Mouse (Mus musculus) brain, embryonic 14.5 days (tissue): ENCODE results near the gene Zmiz1. TPM values are rescaled to one million over a fixed set of nuclear protein-coding genes. Genes with fewer than 3 reads are reported as not detected.
A peak's percentile ranks its signal among the peaks of the same experiment; 100 is the strongest.

Experiments
- DNase-seq: peaks from one replicate; pipeline ENCODE4 v3.0.0-alpha.2; 2011; ENCODE audit warnings: low read depth
- CTCF ChIP-seq: fragments of 200-500 bp; IDR thresholded peaks from 2 replicates; pipeline ENCODE4 v1.5.1; 2012; ENCODE audit warnings: inconsistent platforms, mild to moderate bottlenecking, moderate library complexity, borderline replicate concordance; ENCODE audit not compliant: insufficient read depth, insufficient read length; ENCODE audit errors: extremely low read depth
- POLR2A ChIP-seq: fragments of 200-500 bp; IDR thresholded peaks from 2 replicates; pipeline ENCODE4 v1.6.1; 2012; ENCODE audit warnings: mild to moderate bottlenecking, inconsistent platforms, borderline replicate concordance; ENCODE audit not compliant: poor library complexity, insufficient read depth, insufficient read length, severe bottlenecking; ENCODE audit errors: extremely low read depth
- polyA plus RNA-seq: library from polyadenylated mRNA; depleted of rRNA; stranded (reverse); fragments of >200 nt; gene quantifications from 2 replicates; pipeline ENCODE4 v1.2.3, GENCODE M21; 2012

Gene Zmiz1
- polyA plus RNA-seq, 1 experiment = 141 TPM

DNA sequence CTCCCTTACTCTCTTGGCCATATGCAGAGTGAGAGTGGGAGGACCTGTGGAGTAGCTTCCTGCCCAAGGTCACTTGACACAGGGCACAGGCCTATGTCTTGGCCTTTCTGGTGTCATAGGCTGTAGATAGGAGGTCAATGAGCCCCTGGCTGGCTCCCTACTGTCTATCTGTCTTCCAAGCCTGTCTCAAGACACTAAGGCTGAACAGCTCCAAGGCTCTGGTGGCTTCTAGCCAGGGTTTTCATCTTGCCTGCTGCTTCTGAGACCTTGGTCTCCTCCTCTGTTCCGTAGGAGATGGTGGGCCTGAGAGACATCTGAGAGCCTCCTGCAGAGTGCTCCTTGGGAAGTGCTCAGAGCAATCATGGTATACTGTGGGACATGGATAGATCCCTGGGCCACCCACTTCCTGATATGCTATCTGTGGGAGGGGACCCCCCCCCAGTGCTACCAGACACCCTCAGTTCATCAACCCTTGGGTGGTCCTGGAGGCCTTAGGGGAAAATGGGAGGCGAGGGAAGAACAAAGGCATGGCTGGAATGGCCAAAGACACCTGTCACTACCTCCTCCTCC is 56.0 kb downstream of the Zmiz1 start:
- no peak for TF ChIP-seq POLR2A
- no peak for TF ChIP-seq CTCF
- no peak for DNase-seq

DNA sequence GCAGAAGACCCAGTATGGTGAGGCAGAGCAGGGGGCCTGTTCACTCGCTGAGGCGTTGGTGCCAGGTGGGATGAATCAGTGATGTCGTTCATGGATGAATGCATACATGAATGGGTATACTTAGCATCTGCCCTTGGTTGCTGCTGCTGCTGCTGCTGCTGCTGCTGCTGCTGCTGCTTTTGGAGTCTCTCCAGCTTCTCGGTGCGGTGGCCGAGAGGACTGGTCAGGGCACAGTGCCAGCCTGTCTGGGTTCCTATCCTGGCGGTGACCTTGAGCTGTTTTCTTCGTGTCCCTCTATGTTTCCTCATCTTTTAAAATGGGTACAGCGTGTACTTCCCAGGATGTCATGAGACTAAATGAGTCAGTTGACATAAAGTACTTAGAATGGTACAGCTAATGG is 56.9 kb downstream of the Zmiz1 start:
- DNase-seq = peak; percentile 59
- TF ChIP-seq POLR2A = no peak
- no peak for TF ChIP-seq CTCF

DNA sequence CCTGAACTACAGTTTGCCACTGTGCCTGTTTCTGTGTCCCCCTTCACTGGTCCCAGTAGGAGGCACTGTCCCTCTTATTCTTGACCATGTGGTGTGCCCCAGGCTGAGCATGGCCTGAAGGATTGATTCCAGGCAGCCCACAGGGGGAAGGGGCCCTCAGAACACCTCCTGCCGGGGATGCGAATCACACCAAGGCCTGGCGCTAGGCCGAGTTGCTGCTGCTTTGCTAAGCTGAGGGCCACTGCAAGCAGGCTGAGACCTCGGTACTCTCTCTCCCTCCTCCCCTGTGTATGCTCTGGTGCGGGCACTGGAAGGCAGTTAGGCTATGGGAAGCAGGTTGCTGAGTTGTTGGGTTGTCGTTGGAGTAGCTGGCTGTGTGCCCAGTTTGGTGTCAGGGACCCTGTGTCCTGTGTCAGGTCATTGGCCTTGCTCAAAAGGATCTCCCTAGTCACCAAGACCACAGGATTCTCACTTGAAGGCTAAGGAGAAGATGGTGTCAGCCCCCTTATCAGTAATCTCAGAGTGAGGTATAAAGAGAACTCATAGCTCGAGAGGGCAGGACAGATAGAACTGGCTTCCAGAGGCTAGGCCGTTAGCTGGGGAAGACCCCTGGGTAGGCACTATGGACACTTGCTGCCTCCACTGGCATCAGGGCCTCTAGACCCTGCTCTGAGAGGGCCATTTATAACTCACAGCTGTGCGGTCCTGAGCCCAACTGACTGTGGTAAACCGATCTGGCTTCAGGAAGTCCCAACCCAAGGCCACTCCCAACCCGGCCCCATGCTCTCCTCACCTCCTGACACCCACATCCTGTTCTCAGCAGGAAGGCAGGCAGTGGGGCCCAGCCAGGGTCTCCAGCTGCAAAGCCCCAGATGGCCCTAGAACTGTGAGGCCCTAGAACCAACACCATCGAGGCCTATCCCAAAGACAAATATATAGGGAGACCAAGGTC is 57.9 kb downstream of the Zmiz1 start:
- no peak for TF ChIP-seq POLR2A
- TF ChIP-seq CTCF = peak; percentile 4; the same call in 1 of the 2 replicates
- DNase-seq = no peak

DNA sequence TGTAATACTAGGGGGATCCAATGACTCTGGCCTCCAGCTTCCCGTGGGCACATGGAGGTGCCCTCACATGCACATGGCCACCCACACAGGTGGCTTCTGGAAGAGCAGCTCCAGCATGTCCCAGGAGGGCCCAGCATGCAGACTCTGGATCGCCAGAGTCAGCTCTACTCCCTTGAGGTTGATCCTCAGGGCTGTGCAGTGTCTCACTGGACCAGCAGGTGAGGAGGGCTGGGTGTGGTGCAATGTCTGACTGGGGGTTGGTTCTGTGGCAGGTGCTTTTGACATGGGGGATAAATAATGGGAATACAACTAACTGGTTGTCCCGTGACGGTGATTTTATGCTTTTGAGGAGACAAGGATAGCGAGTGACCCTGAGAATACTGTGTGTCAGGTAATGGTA is 59.7 kb downstream of the Zmiz1 start:
- no peak for DNase-seq
- TF ChIP-seq CTCF (no peak), POLR2A (no peak)

DNA sequence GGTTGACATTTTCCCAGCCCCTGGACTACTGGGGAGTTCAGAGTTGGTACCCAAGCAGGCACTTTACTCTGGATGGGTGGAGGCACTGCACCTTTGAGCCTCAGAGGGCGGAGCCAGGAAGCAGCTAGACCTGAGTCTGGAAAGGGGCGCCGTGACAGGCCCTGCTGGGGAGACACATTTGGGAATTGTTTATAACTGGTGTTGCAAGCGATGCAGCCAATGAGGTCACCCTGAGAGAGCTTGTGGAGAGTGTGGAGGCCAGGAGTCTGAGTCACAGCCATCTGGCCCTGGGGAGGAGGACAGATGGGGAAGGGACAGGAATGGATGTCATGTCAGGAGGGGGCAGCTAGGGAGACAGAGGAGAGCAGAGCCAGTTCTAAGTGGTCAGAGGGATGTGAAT is 60.7 kb downstream of the Zmiz1 start:
- DNase-seq = peak; percentile 35
- no peak for TF ChIP-seq POLR2A
- no peak for TF ChIP-seq CTCF

DNA sequence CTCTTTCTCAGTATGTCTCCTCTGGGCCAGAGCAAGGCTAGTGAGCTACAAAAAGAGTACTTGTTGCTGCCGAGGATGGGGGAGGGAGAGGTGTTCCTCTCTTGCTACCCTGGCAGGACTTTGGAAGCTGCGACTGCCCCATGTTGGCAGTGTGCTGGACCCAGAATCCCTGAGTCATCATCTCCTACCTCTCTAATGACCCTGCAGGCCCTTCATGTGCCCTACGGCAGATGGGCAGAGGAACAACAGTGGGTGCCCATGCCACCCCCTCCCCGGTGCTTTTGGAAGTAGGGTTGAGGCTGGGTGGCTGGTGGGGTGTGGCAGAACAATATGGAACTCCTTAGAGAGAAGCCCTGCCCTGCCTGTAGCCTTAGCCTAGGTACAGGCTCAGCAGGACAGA is 61.6 kb downstream of the Zmiz1 start:
- DNase-seq = no peak
- no peak for TF ChIP-seq CTCF
- TF ChIP-seq POLR2A = no peak

DNA sequence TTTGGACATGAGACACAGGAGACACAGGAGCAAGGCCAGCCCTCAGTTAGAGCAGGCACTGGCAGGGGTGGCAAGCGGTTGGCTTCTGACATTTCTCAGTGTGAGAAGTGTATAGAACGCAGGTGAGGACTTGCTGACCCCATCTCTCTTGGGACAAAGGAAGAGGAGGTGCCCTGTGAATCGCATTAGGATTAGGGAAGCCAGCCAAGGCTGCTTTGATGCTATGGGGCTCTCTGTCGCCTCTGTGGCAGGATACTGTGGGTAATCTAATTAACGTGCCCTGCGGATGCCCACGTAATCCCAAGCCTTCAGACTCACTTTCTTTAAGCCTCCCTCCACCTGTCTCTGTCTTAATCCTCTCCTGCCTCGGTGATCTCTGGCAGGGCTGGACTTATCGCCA is 62.0 kb downstream of the Zmiz1 start:
- TF ChIP-seq POLR2A = no peak
- no peak for TF ChIP-seq CTCF
- peak; percentile 69 for DNase-seq

DNA sequence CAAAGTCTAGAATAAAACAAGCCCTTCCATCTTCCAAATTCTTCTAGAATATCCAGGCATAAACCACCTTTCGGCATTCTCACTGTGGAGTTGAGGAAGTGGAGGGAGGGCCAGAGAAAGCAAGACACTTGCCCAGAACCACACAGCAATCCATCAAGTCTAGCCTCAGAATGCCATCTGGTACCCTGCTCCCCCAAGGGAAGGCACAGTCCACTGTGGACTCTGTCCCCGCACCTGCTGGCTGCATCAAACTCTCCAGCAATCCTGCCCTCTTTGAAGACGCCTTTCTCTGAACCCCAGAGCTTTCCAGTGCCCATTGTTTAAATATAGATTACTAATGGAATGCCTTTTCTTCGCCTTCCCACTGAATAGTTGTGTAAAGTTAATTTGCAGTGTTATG is 62.5 kb downstream of the Zmiz1 start:
- DNase-seq = peak; percentile 33
- TF ChIP-seq CTCF = no peak
- TF ChIP-seq POLR2A = no peak

DNA sequence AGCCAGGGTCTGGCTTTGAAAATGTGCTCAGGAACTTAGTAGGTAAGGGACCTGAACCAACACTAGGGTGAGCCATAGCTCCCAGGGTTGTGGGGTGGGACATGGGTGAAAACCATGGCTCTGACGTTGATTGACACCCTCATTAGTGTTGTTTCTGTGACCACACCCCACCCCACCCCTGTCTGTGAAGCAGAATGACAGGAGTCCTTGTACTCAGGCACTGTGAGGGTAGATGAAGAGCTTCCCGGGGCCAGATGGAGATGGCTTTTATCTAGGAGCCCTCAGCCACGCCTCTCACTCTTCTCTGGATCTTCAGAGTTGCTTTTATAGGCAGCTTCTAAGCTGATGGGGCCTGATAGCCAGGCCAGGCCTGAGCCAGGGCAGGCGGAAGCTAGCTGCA is 63.4 kb downstream of the Zmiz1 start:
- DNase-seq = no peak
- TF ChIP-seq CTCF (no peak), POLR2A (no peak)

DNA sequence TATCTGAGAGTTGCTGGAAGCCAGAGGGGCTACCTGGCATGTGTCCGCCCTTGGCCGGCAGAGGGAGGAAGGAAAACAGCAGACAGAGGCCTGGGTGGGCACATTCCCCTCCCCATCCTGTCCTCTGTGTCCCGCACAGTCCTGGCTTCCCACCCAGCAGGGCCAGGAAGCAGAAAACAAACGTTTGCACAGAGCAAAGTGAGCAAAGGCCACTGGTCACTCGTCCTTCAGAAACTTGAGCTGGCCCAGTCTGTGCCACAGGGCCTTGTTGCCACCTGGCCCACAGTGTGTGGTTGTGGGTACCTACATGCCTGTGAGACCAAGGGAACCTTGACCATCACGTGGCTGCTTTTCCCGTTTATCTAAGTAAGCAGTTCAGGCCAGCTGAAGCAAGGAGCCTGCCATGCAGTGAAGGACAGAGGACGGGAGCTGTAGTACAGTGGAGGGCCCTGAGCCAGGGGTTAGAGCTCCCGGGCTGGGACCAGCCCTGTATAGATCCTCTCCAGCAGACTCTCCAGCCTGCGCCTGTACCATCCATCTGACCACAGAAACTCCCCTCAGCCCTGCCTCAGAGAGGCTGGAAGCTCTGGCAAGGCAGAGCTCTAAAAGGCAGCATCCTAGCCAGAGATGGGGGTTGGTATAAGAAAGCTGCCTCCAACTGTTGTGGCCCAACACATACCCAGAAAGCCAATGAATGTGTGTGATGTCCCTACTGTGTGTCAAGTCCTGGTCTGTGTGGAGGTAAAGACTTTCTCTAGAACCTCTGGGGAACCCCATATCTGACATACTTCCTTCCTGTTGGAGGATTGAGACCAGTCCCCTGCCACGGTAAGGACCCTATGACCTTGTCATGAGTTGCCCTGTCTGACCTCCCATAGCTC is 64.5 kb downstream of the Zmiz1 start:
- TF ChIP-seq POLR2A = no peak
- no peak for TF ChIP-seq CTCF
- no peak for DNase-seq

DNA sequence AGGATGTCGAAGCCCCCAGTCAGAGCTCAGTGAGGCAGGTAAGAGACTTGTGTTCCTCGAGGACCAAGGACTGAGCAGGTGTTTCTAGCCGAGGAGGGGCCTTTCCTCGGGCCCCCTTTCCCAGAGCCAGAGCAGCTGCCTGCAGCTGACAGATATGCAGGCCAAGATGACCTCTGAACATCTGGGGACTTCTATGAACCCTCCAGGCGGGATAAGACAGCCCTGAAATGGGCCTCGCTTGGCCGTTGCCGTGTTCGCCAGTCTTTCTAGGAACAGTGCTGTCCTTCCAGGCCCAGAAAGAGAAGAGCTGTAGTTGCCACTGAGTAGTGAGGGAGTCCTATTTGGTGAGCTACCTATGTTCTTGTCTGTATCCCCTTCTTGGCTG is 65.1 kb downstream of the Zmiz1 start:
- TF ChIP-seq POLR2A (no peak), CTCF (no peak)
- no peak for DNase-seq

DNA sequence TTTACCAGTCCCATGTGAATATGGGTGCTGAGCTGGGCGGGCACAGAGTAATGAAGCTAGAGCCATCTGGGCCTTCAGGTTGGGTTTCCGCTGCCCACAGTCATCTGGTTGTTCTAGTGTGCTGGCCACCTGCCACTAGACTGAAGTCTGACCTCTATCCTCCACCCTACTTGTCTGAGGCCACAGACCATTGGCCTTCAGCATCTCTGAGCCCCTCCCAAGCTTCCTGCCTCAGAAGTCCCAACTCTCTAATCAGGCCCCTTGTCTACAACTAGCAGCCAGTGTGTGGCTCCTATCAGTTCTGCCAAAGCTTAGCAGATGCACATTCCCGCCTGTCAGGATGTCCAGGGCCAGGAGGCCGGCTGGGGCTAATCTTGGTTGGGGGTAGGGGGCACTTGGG is 65.9 kb downstream of the Zmiz1 start:
- TF ChIP-seq POLR2A (no peak), CTCF (no peak)
- no peak for DNase-seq
